Mouse (Mus musculus): ENCODE data around the gene Unc45b. TPM values are rescaled to one million over a fixed set of nuclear protein-coding genes. Genes with fewer than 3 reads are reported as not detected.
"Not testable (repeated sequence)": the region's sequence is repeated elsewhere in the genome, so short reads cannot be mapped to it uniquely, and the experiment has no call there.

Gene Unc45b
- polyA plus RNA-seq, 1 experiment from 2014 or later: 1.3 TPM

DNA sequence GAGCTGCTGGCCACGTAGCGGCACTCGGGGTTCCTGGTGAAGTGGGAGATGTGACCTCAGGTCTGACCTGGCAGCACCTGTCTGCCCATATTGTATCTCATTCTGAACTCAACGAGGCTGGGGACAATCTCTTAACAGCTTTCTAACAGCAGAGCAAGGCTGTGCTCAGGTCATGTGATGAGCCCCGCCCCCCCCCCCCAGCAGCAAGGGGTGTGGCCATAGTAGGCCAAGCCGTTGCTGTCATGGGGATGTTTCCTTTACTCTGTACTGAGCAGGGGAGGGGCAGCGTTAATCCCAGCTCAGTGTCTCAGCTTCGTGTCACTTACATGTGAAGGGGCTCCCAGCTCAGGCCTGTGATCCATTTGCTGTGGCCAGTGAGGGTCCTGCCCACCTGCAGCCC lies 5.4 kb upstream of the Unc45b start:
- Histone ChIP-seq H3K36me3 (peaks cover 63% of the 10 kb centered on the region), H3K27me3 (0 out of 2 replicates have a peak, but pooled peaks cover 4% of the 10 kb centered on the region), H3K27ac (no peak overlapping the region), H3K4me3 (no peak overlapping the region), H3K9ac (no peak overlapping the region), H3K4me1 (replicated peaks) (peaks cover 12% of the 10 kb centered on the region), H3K9me3 (no peaks in the 10 kb centered on the region), H3K4me2 (no peak overlapping the region)
- ATAC-seq (ENCODE audit: low FRiP score): no peak
- WGBS: 70% methylated on average over 8 of the region's 8 CpGs

DNA sequence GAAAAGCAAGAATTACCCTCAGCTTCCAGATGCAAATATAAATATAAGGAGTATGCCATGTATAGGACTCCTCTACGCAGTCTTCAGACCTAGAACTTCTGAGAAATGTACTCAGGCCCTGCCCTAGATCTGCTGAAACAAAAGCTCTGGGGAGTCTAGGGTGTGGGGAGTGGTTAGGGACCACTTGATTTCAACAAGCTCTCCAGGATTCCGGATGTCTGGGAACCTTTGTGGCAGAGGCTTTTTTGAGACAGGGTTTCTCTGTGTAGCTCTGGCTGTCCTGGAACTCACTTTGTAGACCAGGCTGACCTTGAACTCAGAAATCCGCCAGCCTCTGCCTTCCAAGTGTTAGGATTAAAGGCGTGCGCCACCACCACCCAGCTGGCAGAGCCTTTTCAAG lies 4.5 kb upstream of the Unc45b start:
- Histone ChIP-seq H3K4me3 (no peak overlapping the region), H3K4me2 (no peak overlapping the region), H3K4me1 (replicated peaks) (peaks cover 12% of the 10 kb centered on the region), H3K9ac (no peak overlapping the region), H3K27me3 (peaks cover 6% of the 10 kb centered on the region), H3K36me3 (peaks cover 55% of the 10 kb centered on the region), H3K9me3 (no peaks in the 10 kb centered on the region), H3K27ac (no peak overlapping the region)
- no peak for ATAC-seq (ENCODE audit: low FRiP score)
- 95% methylated on average over 5 of the region's 5 CpGs for WGBS

DNA sequence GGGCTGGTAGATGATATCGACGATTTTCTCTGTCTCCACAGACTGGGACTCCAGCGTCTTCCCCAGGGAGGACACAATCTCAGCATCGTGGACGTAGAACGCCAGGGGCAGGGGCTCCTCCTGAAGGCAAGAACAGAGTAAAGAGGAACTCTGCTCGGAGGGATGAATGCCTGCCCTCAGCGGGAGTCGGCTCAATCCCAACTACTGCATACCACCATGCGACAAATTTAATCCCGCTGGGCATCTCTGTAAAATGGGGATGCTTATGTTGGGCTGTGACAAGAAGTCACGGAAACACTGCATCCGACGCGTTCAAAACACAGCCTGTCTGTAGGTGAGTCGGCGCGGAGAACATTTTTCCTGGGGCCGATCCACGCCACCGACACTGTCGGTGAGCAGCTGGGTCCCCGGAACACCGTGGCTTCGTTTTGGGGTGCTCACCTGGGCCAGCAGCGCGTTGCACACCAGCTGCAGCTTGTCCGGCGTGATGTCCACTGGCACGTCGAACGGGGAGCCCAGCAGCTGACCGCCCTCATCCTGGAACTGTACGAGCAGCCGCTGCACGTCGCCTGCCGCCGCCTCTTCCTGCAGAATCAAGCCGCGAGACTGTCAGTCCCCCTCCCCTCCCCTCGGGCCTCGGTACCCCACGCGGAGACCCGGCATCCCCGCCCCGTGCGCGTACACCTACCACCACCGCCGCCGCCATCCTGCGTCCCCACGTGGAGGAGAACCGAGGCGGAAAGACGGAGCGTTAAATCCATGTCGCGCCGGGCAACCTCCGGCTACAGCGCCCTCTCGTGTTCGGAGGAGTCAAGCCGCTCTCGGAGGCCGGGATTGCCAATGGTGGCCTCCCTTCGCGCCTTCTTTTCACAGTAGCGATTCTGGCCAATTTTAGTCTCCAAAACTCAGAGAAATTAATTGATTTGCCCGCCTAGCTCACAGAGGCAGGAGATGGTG lies 2.4 kb upstream of the Unc45b start, which contains the start of gene Nle1:
Gene Nle1, minus strand, starts transcription at position 761 of the 957 bp plus-strand sequence.
- peak within 1 kb of the TSS; percentile 84 for H3K9ac ChIP-seq
- peaks cover 10% of the 10 kb centered on the region for H3K27me3 ChIP-seq
- peaks cover 34% of the 10 kb centered on the region for H3K36me3 ChIP-seq
- WGBS: 2% methylated on average over 66 of the region's 73 CpGs
- no peak within 1 kb of the TSS for H3K27ac ChIP-seq
- peak; percentile 83 for ATAC-seq (ENCODE audit: low FRiP score)
- H3K9me3 ChIP-seq: no peaks in the 10 kb centered on the region
- H3K4me2 ChIP-seq: peak within 1 kb of the TSS; percentile 78
- H3K4me1 ChIP-seq (replicated peaks): peaks cover 12% of the 10 kb centered on the region
- H3K4me3 ChIP-seq: peak within 1 kb of the TSS; percentile 77

DNA sequence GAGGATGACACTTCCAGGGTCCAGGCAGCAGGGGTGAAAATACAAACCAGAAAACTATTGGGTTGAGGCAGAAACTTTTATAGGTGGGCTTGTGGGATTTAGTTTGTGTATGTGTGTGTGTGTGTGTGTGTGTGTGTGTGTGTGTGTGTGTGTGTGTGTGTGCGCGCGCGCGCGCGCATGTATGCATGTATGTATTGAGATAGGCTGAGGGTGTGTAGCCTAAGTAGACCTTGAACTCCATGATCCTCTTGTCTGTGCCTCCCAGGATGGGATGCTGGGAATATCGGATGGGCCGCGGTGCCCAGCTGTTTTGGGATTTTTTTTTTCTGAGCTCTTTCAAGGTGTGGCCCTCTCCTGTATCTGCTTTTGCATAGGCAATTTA lies 1.8 kb upstream of the Unc45b start:
- Histone ChIP-seq H3K9ac (peak overlapping the region; percentile 84; the same call in 1 of the 2 replicates), H3K27me3 (peaks cover 17% of the 10 kb centered on the region), H3K9me3 (no peaks in the 10 kb centered on the region), H3K27ac (no peak overlapping the region), H3K4me2 (peak overlapping the region; percentile 78), H3K4me1 (replicated peaks) (peaks cover 12% of the 10 kb centered on the region), H3K4me3 (peak overlapping the region; percentile 77), H3K36me3 (peaks cover 27% of the 10 kb centered on the region)
- 58% methylated on average over 10 of the region's 10 CpGs for WGBS
- ATAC-seq (ENCODE audit: low FRiP score): no peak

DNA sequence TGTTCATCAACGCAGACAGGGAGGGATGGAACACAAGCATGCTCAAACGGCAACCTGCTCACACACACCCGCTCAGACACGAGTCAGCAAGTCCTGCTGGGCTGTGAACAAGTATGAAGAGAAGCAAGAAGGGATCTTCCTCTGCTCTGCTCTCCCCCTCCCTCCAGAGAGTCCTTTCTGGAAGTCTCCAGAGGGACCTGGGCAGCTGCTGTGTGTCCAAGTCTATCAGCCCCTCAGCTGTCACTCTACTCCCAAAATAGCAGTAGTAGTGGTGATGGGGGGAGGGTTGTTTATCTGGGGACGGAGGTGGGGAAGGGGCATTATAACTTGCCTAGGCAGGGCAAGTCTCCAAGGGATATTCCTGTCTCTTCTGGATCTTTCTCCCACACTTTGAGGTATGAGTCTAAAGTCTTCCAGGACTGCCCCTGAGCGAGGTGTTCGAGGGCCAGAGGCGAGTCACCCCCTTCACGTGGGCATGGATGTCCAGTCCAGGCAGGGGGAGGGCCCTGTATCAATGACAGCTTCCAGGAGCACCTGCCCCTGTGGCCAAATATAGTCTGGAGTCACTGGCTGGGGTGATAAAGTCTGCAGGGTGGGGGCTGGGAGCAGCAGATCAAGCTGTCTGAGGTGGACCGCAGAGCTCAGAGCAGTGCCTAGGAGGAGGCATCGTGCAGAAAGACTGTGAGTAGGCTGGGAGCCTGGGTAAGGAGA lies 484 bp downstream of the Unc45b start:
- no peak overlapping the region for H3K27ac ChIP-seq
- H3K9ac ChIP-seq: 0 out of 2 replicates have a peak overlapping the region, but pooled peaks have one; percentile 24
- WGBS: 84% methylated on average over 11 of the region's 11 CpGs
- H3K4me3 ChIP-seq: no peak overlapping the region
- H3K9me3 ChIP-seq: no peaks in the 10 kb centered on the region
- peaks cover 12% of the 10 kb centered on the region for H3K4me1 ChIP-seq (replicated peaks)
- H3K27me3 ChIP-seq: peaks cover 28% of the 10 kb centered on the region
- ATAC-seq (ENCODE audit: low FRiP score): no peak
- H3K36me3 ChIP-seq: peaks cover 5% of the 10 kb centered on the region; the same call in 1 of the 2 replicates
- no peak overlapping the region for H3K4me2 ChIP-seq

DNA sequence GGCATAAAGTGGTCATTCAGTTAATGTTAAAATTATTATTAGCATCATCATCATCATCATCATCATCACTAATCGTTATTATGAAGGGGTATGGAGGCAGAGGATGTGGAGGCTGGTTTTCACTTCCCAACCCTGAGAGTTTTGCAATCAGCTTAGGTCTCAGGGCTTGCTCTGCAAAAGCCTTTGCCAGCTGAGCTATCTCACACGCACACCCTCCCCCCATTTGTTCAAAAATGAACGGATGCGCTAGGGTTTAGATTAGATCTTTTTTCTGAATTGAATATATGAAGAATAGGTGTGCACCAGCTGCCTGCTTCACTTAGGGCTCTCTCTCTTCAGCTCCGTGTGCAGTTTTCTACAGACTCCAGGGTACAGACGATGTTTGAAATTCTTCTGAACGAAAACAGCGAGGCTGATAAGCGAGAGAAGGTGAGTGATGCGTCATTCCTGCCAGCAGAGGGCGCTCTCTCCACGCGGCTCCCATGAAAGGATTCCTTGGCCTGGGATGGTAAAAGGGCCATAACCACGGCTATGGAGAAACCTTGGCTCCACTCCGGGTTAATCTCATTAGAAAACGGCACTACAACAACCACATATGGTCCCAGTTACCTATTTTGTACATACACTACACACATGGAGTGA lies 4.5 kb downstream of the Unc45b start:
- Histone ChIP-seq H3K36me3 (no peaks in the 10 kb centered on the region), H3K27ac (no peak overlapping the region), H3K4me3 (no peak overlapping the region), H3K27me3 (peaks cover 39% of the 10 kb centered on the region), H3K9ac (peak overlapping the region; percentile 44; the same call in 1 of the 2 replicates), H3K9me3 (no peaks in the 10 kb centered on the region), H3K4me1 (replicated peaks) (no peaks in the 10 kb centered on the region), H3K4me2 (peak overlapping the region; percentile 43)
- 9% methylated on average over 16 of the region's 16 CpGs for WGBS
- no peak for ATAC-seq (ENCODE audit: low FRiP score)

DNA sequence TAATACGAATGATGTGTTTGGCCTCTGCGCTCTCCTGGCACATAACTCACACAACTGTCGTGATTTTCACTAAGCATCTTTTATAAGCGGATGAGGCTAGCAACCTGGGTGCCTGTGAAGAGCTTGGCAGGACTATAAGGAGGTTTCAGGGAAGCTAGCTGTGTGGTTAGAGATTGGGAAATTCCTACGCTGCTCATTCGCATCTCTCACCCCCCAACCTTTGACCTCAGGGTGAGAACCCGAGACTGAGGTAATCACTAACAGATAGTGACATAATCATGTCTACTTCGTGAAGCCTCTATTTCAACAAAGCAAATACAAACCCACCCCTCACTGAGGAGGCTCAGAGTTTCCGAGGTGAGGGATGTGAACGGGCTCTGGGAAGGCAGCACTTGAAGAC lies 10.4 kb downstream of the Unc45b start:
- no peak for ATAC-seq (ENCODE audit: low FRiP score)
- Histone ChIP-seq H3K36me3 (no peaks in the 10 kb centered on the region), H3K9ac (no peak overlapping the region), H3K4me3 (no peak overlapping the region), H3K27ac (no peak overlapping the region), H3K9me3 (no peaks in the 10 kb centered on the region), H3K4me1 (replicated peaks) (no peaks in the 10 kb centered on the region), H3K4me2 (no peak overlapping the region), H3K27me3 (peaks cover 49% of the 10 kb centered on the region)
- WGBS: 70% methylated on average over 10 of the region's 10 CpGs

DNA sequence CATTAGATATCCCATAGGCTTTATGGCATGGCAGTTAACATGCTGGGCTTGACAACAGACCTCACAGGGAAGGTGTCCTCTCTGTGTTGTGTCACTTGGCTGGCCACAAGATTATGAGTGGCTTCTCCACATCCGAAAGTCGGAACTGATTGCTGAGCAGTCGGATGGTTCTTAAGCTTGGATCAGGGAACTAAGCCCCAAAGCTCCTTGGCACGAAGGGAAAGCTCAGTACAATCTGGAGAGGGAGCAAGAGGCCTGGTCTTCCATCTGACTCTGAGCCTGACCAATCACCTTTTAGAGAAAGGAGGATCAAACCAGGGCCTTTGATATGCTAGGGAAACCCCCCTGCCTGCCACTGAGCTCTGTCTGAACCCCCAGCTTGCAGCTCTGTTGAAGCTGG lies 11.3 kb downstream of the Unc45b start:
- H3K27me3 ChIP-seq: peaks cover 58% of the 10 kb centered on the region
- H3K9me3 ChIP-seq: no peaks in the 10 kb centered on the region
- H3K4me2 ChIP-seq: no peak overlapping the region
- no peak overlapping the region for H3K4me3 ChIP-seq
- H3K27ac ChIP-seq: no peak overlapping the region
- 69% methylated on average over 4 of the region's 4 CpGs for WGBS
- no peaks in the 10 kb centered on the region for H3K4me1 ChIP-seq (replicated peaks)
- no peaks in the 10 kb centered on the region for H3K36me3 ChIP-seq
- H3K9ac ChIP-seq: no peak overlapping the region
- ATAC-seq (ENCODE audit: low FRiP score): no peak

DNA sequence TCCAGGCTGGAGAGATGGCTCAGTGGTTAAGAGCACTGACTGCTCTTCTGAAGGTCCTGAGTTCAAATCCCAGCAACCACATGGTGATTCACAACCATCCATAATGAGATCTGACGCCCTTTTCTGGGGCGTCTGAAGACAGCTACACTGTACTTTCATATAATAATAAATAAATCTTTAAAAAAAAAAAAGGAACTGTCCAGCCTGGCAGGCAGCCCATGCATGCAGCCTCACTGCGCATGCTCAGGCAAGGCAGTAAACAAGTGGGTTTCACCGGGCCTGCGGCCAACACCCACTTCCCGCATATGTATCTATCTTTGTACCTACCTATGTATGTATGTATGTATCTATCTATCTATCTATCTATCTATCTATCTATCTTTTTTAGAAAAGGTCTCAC lies 13.6 kb downstream of the Unc45b start:
- H3K4me2 ChIP-seq; H3K4me1 ChIP-seq (replicated peaks); ATAC-seq (ENCODE audit: low FRiP score); H3K36me3 ChIP-seq; H3K9me3 ChIP-seq; H3K9ac ChIP-seq; H3K27ac ChIP-seq; H3K4me3 ChIP-seq: not testable (repeated sequence)
- H3K27me3 ChIP-seq: peaks cover 70% of the 10 kb centered on the region
- WGBS: 90% methylated on average over 6 of the region's 6 CpGs

DNA sequence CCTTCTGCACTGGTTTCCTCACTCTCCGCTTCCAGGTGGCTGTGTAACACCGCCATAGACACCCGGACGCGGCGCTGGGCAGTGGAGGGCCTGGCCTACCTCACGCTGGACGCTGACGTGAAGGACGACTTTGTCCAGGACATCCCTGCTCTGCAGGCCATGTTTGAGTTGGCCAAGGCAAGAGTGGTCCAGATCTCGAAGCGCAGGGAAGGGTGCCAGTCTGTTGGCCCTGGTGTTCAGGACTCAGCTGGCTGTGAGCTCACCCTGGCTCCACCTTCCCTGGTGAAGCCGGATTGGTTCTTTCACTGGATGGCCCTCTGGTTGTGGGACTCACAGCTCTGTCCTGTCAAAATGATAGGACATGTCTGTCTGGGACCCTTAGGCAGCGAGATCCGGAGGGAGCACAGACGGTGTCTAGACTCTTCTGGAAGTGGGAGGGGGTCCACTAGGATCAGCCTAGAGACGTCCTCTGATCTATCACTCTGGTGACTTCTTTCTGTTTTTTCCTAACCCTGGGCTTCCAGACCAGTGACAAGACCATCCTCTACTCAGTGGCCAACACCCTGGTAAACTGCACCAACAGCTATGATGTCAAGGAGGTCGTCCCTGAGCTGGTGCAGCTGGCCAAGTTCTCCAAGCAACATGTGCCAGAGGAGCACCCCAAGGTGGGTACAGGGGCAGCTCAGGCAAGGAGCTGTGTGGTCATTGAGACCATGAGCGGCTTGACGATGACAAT lies 18.7 kb downstream of the Unc45b start:
- Histone ChIP-seq H3K9me3 (no peaks in the 10 kb centered on the region), H3K9ac (no peak overlapping the region), H3K27me3 (peaks cover 69% of the 10 kb centered on the region), H3K4me2 (no peak overlapping the region), H3K4me1 (replicated peaks) (peaks cover 22% of the 10 kb centered on the region), H3K36me3 (no peaks in the 10 kb centered on the region), H3K27ac (no peak overlapping the region), H3K4me3 (no peak overlapping the region)
- WGBS: 27% methylated on average over 20 of the region's 20 CpGs
- ATAC-seq (ENCODE audit: low FRiP score): no peak

DNA sequence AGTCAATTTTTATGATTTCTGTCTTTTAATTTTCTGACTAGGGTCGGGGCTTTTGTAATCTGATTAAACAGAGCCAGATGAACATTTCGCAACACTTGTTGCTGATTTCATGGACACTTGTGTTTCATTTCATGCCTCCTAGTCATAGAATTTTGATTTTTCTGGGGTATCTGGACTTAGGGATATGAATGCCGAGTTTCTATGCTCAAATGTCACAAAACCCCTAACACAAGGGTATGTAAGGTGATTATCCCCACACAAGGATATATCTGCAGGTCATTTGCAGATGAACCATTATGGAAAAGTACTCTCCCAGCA lies 19.2 kb downstream of the Unc45b start:
- Histone ChIP-seq H3K9me3 (no peaks in the 10 kb centered on the region), H3K4me3 (no peak overlapping the region)
- 54% methylated on average over 3 of the region's 3 CpGs for WGBS

More for the DNA sequence above, 19.2 kb downstream of the Unc45b start:
- Histone ChIP-seq H3K4me1 (replicated peaks) (peaks cover 22% of the 10 kb centered on the region), H3K9ac (no peak overlapping the region), H3K4me2 (no peak overlapping the region), H3K36me3 (no peaks in the 10 kb centered on the region), H3K27ac (no peak overlapping the region), H3K27me3 (peaks cover 75% of the 10 kb centered on the region)
- no peak for ATAC-seq (ENCODE audit: low FRiP score)

Measured in hindbrain, embryonic 13.5 days (tissue).